Mouse (Mus musculus): Measurements from ENCODE around the gene Plxnc1.

Plxnc1 gene

DNA sequence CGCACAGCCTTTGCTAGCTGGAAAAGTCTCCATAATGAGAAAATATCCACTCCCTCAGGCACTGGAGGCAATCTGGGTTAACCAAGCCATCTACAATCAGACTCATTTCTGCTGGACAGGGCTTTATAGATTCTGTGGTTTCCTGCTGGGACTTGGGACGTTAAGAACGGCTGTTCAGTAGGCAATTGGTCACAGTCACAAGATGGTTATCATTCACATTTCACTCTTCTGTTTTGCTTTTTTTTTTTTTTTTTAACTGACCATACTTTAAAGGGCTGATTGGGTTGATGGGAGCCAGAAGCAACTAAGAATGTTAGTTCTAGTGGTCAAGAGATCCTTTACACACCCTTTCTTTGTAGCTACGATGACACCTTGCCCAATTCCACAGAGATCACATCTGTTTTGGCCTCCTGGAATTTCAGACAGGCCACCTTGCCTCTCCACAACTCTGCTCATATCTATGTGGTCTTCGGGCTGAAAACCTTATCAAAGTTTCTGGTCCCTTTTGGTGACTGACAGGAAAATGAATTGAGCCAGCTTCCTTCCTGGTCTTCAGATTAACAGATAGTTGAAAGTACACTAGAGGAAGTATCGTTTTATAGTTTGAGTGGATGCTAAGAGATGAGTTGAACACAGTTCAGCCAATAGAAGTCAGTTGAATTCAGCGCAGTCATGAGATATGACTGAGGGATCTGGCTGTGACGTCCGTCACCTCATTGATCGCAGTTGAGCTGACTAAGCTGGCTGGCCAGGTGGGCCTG, 3.5 kb upstream of the Plxnc1 start:
- DNase-seq (ENCODE audit: low spot score) = no peak

DNA sequence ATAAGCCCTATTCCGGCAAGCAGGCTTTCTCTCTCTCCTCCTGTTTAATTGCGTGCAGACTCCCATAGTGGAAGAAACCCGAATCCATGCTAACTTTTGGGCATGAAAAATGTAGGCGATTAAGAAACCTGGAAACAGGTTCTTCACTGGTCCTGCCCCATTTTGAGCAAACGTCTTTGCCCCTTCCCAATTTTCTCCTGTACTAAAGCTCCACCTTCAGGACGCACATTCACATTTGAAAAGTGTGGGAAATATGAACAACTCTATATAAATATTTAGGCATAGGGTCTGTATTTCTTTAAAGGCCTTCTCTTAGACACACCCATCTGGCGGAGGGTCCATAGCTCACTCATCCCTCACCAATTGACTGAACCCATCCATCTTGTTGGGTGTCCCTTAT, 2.8 kb upstream of the Plxnc1 start:
- DNase-seq (ENCODE audit: low spot score) = no peak

DNA sequence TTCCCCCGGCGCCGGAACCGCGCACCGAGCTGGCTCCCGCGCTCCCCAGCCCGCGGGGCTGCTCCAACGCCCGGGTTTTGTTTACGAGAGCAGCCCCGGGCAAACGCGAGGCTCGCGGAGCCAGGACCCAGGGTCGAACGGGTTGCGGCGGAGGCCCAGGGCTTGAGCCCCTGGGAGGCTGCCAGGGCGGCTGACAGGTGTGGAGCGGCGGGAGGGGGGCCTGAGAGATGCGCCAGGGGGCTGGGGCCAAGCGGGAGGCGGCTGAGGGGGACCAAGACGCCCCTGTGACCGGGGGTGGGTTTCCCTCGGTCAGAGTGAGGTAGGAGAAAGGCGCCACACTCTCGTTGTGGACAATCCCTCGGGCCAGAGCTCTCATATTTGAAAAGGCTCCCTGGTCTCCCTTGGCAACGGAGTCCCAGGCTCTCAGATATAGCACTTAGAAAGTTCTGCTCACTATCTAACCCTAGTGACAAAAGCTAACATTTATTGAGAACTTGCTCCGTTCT, 624 bp upstream of the Plxnc1 start:
- DNase-seq (ENCODE audit: low spot score) = peak; percentile 75

DNA sequence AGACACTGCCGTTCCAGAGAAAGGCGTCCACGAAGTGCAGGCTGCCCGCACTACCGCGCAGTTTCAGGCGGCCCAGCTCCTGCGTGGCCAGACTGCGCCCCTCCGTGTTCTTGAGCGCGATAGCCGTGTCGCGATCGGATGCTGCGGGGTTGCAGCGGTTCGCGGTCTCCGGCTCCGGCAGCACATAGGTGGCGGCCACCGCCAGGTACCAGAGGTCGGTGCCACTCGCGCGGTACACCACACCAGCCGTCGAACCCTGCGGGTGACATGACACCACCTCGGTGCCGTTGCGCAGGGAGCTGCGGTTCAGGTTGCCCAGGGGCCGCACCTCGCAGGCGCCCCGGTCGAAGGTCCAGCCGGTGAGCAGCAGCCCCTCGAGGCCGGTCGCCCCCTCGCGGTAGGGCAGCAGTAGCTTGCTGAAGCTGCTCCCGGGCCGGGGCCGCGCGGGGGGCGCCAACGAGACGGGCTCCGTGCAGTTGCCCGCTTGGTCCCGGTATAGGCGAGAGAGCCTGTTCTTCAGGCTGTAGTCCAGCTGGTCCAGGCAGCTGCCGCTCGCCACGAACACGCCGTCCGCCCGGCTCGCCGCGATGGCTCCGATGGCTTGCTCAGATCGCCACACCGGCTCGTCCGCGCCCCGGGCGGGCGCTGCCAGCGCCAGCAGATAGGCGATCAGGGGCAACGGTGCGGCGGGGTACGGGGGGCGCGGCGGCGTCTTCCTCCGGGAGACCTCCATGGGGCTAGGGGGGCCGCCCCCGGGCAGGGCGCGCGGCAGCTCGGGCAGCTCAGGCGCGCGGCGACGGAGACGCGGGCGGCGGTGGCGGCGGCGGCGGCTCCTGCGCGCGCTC, 567 bp downstream of the Plxnc1 start:
- DNase-seq (ENCODE audit: low spot score) = peak; percentile 67

DNA sequence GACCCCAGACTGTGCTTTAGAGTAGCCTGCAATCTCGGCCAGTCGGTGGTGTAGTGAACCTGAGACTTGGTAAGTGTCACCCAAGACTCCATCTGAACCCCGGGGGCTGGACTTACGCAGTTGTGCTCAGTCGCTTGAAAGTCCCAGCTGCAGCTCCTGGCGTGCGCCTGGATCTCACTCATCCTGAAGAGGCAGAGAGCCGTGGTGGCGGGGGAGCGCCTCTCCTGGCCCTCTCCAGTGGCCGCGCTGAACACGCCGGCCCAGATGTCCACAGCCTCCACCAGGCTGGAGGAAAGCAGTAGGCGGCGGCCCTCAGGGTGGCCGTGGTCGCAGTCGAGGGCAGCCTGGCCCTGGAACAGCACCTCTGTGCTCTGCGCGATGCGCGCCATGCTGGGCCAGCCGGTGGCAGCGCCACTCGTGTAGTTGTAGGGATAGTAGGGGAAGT, 1.2 kb downstream of the Plxnc1 start:
- peak; percentile 61 for DNase-seq (ENCODE audit: low spot score)

DNA sequence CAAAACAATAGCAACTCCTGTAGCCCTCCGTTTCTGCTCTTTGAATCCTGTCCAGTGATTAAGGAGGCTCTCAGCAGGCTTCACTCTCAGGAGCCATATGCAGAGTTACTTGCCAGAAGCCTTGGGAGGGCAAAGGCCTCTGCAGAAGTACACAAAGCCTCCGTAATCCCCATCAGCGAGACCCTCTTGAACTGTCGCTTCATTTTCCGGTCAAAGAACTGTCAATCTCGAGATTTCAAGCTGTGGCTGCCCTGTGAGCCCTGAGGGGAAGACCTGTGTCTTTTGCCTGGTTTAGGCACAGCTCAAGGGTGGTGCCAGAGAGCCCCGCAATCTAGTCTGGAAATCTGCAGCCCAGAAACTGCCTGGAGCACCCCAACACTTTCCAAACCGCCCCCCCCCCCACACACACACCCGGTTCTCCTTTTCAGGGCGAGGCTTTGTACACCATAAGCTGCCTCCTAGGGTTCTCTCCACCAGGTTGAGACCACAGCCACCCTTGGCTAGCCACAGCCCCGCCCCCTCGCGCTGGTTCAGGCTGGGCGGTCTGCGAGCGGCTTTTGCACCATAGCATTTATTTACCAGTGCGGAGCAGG, 2.1 kb downstream of the Plxnc1 start:
- DNase-seq (ENCODE audit: low spot score) = peak; percentile 64

DNA sequence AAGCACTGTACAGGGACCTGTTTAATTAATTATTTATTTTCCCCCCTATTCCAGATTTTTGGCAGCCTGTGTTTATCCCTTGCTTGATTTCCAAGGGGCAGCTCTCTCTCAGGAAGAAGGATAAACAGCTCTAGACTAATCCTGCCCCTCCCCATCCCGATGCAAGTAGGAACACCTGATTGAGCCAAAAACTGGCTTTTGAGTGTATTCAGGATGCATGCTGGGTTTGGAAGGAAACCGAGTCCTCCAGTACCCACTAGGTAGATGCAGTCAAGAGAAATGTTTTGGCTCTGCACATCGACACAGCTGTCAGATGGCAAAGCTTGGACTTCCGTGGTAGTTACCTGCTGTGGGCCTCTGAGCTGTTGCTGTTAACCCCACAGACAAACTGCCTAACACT, 3.1 kb downstream of the Plxnc1 start:
- no peak for DNase-seq (ENCODE audit: low spot score)

DNA sequence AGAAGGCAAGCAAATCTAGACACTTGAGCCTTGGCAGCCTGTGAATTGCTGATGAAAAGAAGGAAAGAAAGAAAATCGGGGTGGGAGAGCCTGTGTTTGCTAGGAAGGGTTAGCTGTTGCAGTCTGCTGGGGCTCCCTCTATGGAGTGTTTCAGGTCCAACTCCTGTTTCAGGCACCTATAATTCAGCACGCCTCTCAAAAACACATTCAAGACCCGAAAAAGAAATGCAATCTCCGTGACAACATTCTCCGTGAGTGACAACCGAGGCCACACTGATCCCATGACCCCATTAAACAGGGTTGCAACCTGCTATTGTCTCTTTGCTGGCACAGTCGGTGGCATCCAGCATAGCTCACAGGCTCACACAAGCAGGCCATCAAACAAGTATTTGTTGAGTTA, 3.8 kb downstream of the Plxnc1 start:
- DNase-seq (ENCODE audit: low spot score) = peak; percentile 69

DNA sequence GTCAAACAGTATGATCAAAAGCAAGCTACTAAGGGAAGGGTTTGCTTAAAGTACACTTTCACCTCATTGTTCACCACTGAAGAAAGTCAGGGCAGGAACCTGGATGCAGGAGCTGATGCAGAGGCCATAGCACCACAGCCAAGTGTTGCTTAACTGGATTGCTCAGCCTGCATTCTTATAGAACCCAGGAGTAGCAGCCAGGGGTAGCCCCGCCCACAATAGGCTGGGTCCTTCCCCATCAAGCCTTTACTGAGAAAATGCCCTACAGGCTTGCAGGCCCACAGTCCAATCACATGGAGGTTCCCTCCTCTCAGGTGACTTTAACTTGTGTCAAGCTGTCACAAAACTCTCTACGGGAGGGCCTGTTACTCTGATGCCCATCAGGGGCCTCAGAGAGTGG, 4.6 kb downstream of the Plxnc1 start:
- no peak for DNase-seq (ENCODE audit: low spot score)

DNA sequence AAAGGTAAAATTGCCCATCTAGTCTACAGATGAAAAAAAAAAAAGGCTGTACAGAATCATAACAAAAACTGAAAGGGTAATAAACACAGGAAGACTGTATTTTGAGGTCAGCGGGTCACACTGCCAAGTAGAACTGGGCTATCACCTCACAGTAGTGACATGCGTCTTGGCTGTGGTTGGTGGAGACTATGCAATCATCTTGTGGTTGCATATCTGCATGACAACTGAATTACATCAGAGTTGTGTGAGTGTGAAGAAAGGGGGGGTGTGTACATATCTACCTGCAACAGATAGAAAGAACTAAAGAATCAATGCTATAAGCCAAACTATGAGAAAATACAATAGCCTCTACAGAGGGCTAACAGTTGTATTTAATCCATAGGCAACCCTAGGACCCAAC, 5.7 kb downstream of the Plxnc1 start:
- DNase-seq (ENCODE audit: low spot score) = no peak

DNA sequence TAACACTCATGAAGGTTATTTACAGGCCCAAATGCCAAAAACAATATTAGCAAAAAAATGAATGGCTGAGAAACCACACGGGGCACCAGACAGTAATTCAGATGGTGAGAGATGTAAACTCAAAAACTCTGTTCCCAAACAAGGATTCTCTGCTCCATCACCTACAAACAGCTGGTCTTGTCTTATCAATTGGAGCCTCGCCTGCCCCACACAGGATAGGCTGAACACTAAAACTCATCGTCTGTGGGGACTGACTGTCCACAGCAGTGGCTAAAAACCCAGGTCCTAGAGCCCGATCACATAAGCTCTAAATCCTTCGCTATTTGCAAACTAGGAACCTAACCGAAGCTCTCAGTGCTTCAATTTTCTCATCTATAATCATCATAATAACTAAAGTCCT, 6.3 kb downstream of the Plxnc1 start:
- no peak for DNase-seq (ENCODE audit: low spot score)

DNA sequence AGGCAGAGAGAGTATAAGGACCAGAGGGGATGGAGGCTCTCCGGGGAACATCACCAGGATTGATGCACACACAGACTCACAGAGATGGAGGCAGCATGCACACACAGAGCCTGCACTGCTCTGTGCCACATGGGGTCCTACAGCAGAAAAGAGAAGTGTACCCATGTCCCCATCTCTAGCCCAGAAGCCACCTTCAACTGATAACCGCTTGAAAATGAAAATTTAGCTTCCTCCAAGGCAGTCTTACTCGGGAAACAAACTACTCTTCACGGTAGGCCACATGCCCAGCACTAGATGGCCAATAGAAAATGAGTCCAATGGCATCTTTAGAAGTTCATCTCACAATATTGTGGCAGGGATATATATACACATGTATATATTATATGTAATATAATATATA, 9.4 kb downstream of the Plxnc1 start:
- no peak for DNase-seq (ENCODE audit: low spot score)

DNA sequence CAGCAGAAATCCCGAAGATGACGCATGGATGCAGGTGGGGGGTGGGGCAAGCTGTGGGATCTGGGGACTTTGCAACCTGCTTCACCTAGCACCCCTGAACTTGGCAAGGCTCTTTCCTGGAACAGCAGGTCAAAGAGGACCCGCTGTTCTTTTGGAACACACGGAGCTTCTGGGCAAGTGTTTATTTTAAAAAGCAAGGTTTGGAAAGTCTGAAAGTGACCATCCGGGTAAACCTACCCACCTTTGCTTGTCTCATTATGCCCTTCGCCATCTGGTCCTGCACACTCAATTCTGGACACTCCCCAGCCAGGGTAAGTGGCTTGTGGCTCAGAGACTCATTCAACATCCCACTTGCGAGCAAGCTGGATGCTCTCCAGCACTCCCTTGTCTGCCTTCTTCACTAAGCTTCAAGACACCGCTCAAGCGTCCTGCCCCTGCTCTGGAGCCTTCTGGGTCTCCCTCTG, 10.5 kb downstream of the Plxnc1 start:
- DNase-seq (ENCODE audit: low spot score) = no peak

DNA sequence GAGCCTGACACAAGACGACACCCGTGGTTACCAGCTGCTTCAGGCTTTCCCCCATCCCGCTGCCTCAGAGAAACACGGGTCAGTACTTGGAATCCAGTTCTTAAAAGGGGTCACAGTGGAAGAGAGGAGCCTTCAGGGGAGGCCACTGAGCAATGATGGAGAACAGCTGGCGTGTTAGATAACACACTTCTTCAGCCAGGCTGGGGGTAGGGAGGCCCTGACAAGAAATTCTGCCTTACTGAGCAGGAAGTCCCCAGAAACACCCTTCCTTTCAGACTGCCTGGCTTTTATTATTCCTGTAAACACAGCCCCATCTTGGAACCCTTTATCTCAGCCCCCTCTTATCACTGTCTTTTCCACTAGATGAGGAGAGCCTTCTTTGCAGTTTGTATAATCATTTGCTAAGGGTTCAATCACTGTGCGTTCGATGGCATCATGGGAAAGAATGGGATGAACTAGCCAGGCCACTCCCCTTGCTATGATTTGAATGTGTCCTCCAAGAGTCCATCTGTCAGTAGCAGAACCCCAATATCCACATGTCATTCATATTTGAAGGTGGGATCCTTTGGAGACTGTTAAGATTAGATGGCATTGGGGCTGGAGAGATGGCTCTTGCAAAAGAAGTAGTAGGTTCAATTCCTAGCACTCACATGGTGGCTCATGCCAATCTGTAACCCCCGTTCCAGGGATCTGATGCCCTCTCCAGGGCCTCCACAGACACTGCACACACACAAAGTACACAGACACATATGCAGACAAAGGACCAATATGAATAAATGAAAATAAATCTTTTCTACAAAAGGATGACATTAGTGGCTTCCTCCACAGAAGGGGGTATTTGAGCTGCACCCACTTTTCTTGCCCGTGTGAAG, 12.4 kb downstream of the Plxnc1 start:
- peak; percentile 65 for DNase-seq (ENCODE audit: low spot score)

DNA sequence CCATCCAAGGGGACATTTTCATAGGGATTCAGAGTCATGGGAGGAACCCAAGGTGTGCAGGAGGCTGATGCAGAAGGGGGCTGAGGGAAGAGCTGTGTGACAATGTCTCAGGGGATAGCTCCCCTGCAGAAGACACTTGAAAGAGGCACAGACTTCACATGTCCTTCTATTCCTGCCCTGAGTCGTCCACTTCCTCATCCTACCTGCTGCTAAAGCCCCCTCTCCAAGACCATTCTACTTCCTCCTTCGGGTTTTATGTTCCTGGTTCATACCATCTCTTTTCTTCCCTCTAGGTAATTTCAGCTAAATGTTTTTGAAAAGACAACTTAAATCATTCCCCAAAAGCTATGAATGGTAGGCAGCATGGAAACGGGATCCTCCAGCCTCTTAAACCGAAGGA, 16.5 kb downstream of the Plxnc1 start:
- no peak for DNase-seq (ENCODE audit: low spot score)

DNA sequence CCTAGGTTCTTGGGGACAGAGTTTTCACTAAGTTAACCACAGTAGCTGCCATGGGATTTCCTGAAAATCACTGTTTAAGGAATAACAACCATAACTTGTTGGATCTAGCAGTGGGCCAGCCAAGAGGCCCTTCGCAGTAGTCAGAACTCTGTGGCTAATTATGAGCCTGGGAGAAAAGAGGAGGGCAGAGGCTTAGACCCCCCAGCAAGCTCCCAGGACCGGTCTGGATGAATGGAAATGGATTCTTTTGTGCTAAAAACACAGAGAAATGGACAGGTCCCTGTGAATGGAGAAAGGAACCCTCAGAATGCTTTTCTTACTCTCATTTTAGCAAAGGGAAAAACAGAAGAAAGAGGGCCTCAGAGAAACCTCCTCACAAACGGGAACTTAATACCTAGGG, 18.3 kb downstream of the Plxnc1 start:
- DNase-seq (ENCODE audit: low spot score) = no peak

DNA sequence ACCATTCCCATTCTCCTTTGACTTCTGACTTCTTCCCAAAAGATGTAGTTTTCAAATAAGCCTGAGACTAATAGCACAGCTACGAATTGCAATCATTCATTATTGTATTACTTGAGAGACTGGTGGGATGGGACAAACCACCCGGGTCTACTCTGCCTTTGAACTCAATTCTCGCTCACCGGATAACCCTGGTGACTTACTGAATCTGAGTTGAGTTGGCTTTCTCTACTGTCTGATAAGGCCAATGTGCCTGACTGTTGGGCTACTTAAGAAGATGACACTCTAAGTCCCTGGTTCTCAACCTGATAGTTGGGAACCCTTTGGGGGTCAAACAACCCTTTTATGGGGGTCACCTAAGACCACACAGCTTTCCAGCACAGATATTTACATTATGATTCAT, 19.8 kb downstream of the Plxnc1 start:
- DNase-seq (ENCODE audit: low spot score) = no peak

DNA sequence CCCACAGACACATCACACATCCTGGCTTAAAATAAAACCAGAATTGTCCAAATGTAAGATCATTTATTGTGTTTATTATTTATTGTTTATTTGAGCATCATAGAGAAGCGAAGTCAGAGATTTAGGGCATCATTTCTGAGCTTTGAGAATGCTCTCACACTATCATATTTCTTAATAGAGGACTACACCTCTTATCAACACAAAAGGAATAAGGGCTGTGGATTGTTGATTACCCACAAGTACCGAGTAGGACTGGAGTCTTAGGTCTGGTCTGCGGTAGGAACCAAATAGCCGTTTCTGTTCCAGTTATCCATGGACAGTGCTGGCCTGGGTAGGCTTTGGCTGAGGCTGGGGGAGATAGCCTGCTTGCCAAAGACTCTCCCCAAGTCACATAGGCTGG, 20.2 kb downstream of the Plxnc1 start:
- DNase-seq (ENCODE audit: low spot score) = no peak

DNA sequence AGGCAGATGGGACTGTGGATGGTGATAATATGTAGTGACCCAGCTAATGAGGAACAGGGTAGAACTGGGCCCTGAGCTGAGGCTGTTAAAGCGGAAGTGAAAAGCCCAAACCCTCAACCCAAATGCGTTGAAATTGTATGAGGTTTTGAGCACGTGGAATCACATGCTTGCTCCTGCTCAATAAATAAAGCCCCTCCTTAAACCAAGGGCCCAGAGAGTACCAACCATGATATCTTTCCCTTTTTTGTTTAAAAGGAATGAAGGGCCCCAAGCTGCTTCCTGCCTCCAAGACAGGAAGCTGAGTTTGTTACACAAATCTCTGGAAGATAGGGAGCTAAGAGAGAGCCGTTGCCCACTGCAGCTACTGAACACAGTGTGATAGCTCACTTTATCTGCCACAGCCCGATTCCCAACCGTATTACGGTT, 21.3 kb downstream of the Plxnc1 start:
- DNase-seq (ENCODE audit: low spot score) = no peak

DNA sequence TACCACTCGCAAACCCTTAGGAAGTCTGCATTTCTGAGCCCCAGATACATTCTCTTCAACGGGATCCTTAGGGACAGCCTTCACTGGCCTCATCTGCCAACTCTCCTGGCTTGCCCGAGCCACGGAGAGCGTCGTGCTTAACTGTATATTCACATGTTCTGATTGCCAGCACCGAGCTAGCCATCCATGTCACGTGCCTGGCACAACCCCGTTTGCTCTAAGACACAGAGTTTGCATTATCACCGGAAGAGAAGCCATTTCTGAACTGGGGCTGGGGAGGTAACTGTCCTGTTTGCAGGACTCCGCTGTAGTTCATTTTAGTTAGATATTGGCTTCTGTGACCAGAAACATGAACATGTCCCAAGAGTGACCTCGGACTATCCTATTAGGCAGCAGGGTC, 21.8 kb downstream of the Plxnc1 start:
- no peak for DNase-seq (ENCODE audit: low spot score)

DNA sequence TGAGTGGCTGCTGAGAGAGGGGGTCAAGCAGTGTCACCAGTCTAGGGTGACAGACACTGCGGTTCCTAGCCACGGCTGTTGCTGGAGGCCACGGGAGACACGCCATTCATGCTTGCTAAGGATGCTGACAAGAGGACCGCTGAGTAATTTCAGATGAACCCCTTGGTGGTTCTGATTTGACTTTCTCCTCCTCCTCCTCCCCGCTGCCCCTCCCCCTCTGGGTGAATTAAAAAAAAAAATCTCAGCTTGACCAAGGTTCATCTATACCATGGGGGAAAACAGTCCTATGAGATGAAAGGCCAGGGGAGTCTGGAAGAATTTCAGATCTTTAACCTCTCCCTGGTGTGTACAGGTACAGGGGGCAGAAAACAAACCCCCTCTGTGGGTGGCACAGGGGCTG, 22.9 kb downstream of the Plxnc1 start:
- DNase-seq (ENCODE audit: low spot score) = no peak

DNA sequence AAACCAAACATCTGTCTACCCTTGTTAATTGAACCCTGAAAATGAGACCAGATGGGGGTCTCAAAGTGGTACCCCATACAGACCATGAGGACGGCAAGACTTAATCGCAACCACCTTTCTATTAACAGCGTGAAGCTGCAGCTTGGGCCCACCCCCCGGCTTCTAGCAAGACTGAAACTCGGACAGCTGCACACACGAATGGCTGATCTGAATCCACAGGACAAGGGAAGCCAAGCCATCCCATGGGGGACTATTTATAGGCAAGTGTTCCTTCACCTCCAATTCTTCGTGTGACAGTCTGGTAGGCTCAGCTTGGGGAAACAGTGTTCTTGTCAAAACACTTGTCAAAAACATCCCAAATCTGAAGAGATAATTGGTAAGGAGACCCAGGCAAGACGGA, 24.1 kb downstream of the Plxnc1 start:
- DNase-seq (ENCODE audit: low spot score) = no peak
